Mouse (Mus musculus) heart, embryonic 15.5 days (tissue): ENCODE data around the gene Hist1h3a. TPM values are rescaled to one million over a fixed set of nuclear protein-coding genes. Genes with fewer than 3 reads are reported as not detected.
A peak's percentile ranks its signal among the peaks of the same experiment; 100 is the strongest.

ENCODE experiments used
- ATAC-seq: fragments of 200-750 bp; cut with Nextera tagmentation; replicated peaks from 2 replicates; pipeline ENCODE4 v1.8.0; 2017; ENCODE audit warnings: low read depth, moderate TSS enrichment; ENCODE audit not compliant: insufficient number of reproducible peaks, insufficient read depth, low FRiP score
- H3K27ac ChIP-seq: fragments of 300-500 bp; sonication (generic); 2 replicates; pipeline ENCODE4 v1.5.1; 2015; ENCODE audit warnings: mild to moderate bottlenecking, inconsistent platforms
- H3K27me3 ChIP-seq: fragments of 300-500 bp; sonication (generic); 2 replicates; pipeline ENCODE4 v1.6.1; 2015; ENCODE audit warnings: inconsistent platforms
- H3K36me3 ChIP-seq: fragments of 300-500 bp; sonication (generic); 2 replicates; pipeline ENCODE4 v1.6.1; 2015; ENCODE audit warnings: mild to moderate bottlenecking, inconsistent platforms
- H3K4me1 ChIP-seq: fragments of 300-500 bp; sonication (generic); replicated peaks from 2 replicates; pipeline ENCODE4 v1.6.1; 2015; ENCODE audit warnings: inconsistent platforms
- H3K4me2 ChIP-seq: fragments of 300-500 bp; sonication (generic); 2 replicates; pipeline ENCODE4 v1.6.1; 2015; ENCODE audit warnings: inconsistent platforms, mild to moderate bottlenecking, moderate library complexity
- H3K4me3 ChIP-seq: fragments of 300-500 bp; sonication (generic); 2 replicates; pipeline ENCODE4 v1.5.1; 2015; ENCODE audit warnings: mild to moderate bottlenecking, inconsistent platforms
- H3K9ac ChIP-seq: fragments of 300-500 bp; sonication (generic); 2 replicates; pipeline ENCODE4 v1.6.1; 2015; ENCODE audit warnings: mild to moderate bottlenecking, inconsistent platforms
- H3K9me3 ChIP-seq: fragments of 300-500 bp; sonication (generic); replicated peaks from 2 replicates; pipeline ENCODE4 v1.6.1; 2016; ENCODE audit warnings: inconsistent platforms
- WGBS: fragments of 180-500 bp; shearing (Covaris S2); methylation state at CpG from one replicate; pipeline ENCODE4 v1.1.7; 2015; ENCODE audit warnings: mixed read lengths; 5-methylcytosine and 5-hydroxymethylcytosine counted together
- polyA plus RNA-seq: library from polyadenylated mRNA; unstranded; fragments of >200 nt; fragmentation: Nextera tagmentation; extraction: Ambion mirVana; gene quantifications from 2 replicates; pipeline ENCODE4 v1.2.1, GENCODE M21; 2015

The Hist1h3a gene
- polyA plus RNA-seq, 1 experiment from 2014 or later: 1.5 TPM

GRCm38 (mm10) chr13:23739069-23739921, 22.9 kb downstream of the Hist1h3a start:
- peak; percentile 88 for ATAC-seq
- no peaks in the 10 kb centered on the region for H3K27me3 ChIP-seq
- H3K36me3 ChIP-seq: no peaks in the 10 kb centered on the region
- peak overlapping the region; percentile 74 for H3K4me3 ChIP-seq
- H3K27ac ChIP-seq: peak overlapping the region; percentile 99
- H3K9ac ChIP-seq: peak overlapping the region; percentile 92
- H3K9me3 ChIP-seq: no peaks in the 10 kb centered on the region
- peaks cover 21% of the 10 kb centered on the region for H3K4me1 ChIP-seq
- H3K4me2 ChIP-seq: peak overlapping the region; percentile 97
- WGBS: 0% methylated on average over 39 of the region's 39 CpGs

GRCm38 (mm10) chr13:23738677-23739068, 23.5 kb downstream of the Hist1h3a start, which contains the start of gene Hist1h1c:
Gene Hist1h1c, plus strand, starts transcription at chr13:23738808.
- Histone ChIP-seq H3K36me3 (no peaks in the 10 kb centered on the region), H3K9ac (peak within 1 kb of the TSS; percentile 92)
- under 1% methylated on average over 38 of the region's 38 CpGs for WGBS

GRCm38 (mm10) chr13:23738041-23738440, 24.1 kb downstream of the Hist1h3a start:
- Histone ChIP-seq H3K9ac (peak overlapping the region; percentile 92; the same call in 1 of the 2 replicates), H3K9me3 (no peaks in the 10 kb centered on the region), H3K4me1 (peaks cover 19% of the 10 kb centered on the region), H3K36me3 (no peaks in the 10 kb centered on the region), H3K4me3 (peak overlapping the region; percentile 74), H3K27ac (peak overlapping the region; percentile 99), H3K4me2 (peak overlapping the region; percentile 97), H3K27me3 (no peaks in the 10 kb centered on the region)
- WGBS: 23% methylated on average over 4 of the region's 4 CpGs
- ATAC-seq: no peak

More at GRCm38 (mm10) chr13:23738677-23739068, 23.5 kb downstream of the Hist1h3a start, which contains the start of gene Hist1h1c:
- ATAC-seq: peak; percentile 91
- H3K9me3 ChIP-seq: no peaks in the 10 kb centered on the region
- H3K4me1 ChIP-seq: peaks cover 19% of the 10 kb centered on the region
- peak within 1 kb of the TSS; percentile 97 for H3K4me2 ChIP-seq
- H3K27me3 ChIP-seq: no peaks in the 10 kb centered on the region
- peak within 1 kb of the TSS; percentile 99 for H3K27ac ChIP-seq
- peak within 1 kb of the TSS; percentile 74 for H3K4me3 ChIP-seq

- no peaks in the 10 kb centered on the region for H3K27me3 ChIP-seq
- 86% methylated on average over 5 of the region's 5 CpGs for WGBS
- H3K4me3 ChIP-seq: no peak overlapping the region
- no peak for ATAC-seq
- no peak overlapping the region for H3K9ac ChIP-seq
- no peak overlapping the region for H3K27ac ChIP-seq
- H3K9me3 ChIP-seq: no peaks in the 10 kb centered on the region
- peaks cover 20% of the 10 kb centered on the region for H3K4me1 ChIP-seq
- no peak overlapping the region for H3K4me2 ChIP-seq
- H3K36me3 ChIP-seq: no peaks in the 10 kb centered on the region
These were observed 25.1 kb downstream of the Hist1h3a start for GRCm38 (mm10) chr13:23737091-23737490.

GRCm38 (mm10) chr13:23732156-23732804, 29.9 kb downstream of the Hist1h3a start:
- 22% methylated on average over 8 of the region's 8 CpGs for WGBS
- Histone ChIP-seq H3K4me3 (no peak overlapping the region), H3K27ac (no peak overlapping the region), H3K36me3 (no peaks in the 10 kb centered on the region), H3K4me2 (no peak overlapping the region), H3K9ac (no peak overlapping the region), H3K4me1 (peaks cover 6% of the 10 kb centered on the region), H3K27me3 (no peaks in the 10 kb centered on the region), H3K9me3 (no peaks in the 10 kb centered on the region)
- no peak for ATAC-seq

GRCm38 (mm10) chr13:23730479-23730878, 31.7 kb downstream of the Hist1h3a start:
- Histone ChIP-seq H3K4me2 (no peak overlapping the region), H3K36me3 (no peaks in the 10 kb centered on the region), H3K4me1 (peaks cover 6% of the 10 kb centered on the region), H3K27ac (no peak overlapping the region), H3K9me3 (no peaks in the 10 kb centered on the region), H3K9ac (no peak overlapping the region), H3K4me3 (no peak overlapping the region), H3K27me3 (no peaks in the 10 kb centered on the region)
- ATAC-seq: no peak
- 13% methylated on average over 8 of the region's 8 CpGs for WGBS

- no peak for ATAC-seq
- Histone ChIP-seq H3K4me1 (peaks cover 6% of the 10 kb centered on the region), H3K4me3 (no peak overlapping the region), H3K36me3 (no peaks in the 10 kb centered on the region), H3K9me3 (no peaks in the 10 kb centered on the region), H3K27me3 (no peaks in the 10 kb centered on the region), H3K9ac (no peak overlapping the region), H3K27ac (no peak overlapping the region), H3K4me2 (no peak overlapping the region)
- WGBS: 92% methylated on average over 5 of the region's 5 CpGs
These were observed 32.5 kb downstream of the Hist1h3a start for GRCm38 (mm10) chr13:23729706-23730105.

- no peaks in the 10 kb centered on the region for H3K27me3 ChIP-seq
- no peak overlapping the region for H3K9ac ChIP-seq
- 0 out of 2 replicates have a peak overlapping the region, but pooled peaks have one; percentile 1 for H3K27ac ChIP-seq
- H3K4me1 ChIP-seq: peaks cover 7% of the 10 kb centered on the region
- H3K4me3 ChIP-seq: no peak overlapping the region
- H3K9me3 ChIP-seq: no peaks in the 10 kb centered on the region
- WGBS: 82% methylated on average over 9 of the region's 9 CpGs
- no peaks in the 10 kb centered on the region for H3K36me3 ChIP-seq
- H3K4me2 ChIP-seq: no peak overlapping the region
- no peak for ATAC-seq
These were observed 33.0 kb downstream of the Hist1h3a start for GRCm38 (mm10) chr13:23729192-23729525.

GRCm38 (mm10) chr13:23728472-23729191, 33.6 kb downstream of the Hist1h3a start:
- Histone ChIP-seq H3K4me3 (no peak overlapping the region), H3K4me2 (no peak overlapping the region), H3K9me3 (no peaks in the 10 kb centered on the region), H3K27ac (0 out of 2 replicates have a peak overlapping the region, but pooled peaks have one; percentile 1), H3K9ac (no peak overlapping the region), H3K4me1 (peaks cover 9% of the 10 kb centered on the region), H3K36me3 (no peaks in the 10 kb centered on the region), H3K27me3 (no peaks in the 10 kb centered on the region)
- 70% methylated on average over 18 of the region's 18 CpGs for WGBS
- ATAC-seq: no peak

GRCm38 (mm10) chr13:23725213-23725612, 37.0 kb downstream of the Hist1h3a start:
- Histone ChIP-seq H3K36me3 (no peaks in the 10 kb centered on the region), H3K27me3 (no peaks in the 10 kb centered on the region), H3K9ac (no peak overlapping the region), H3K9me3 (no peaks in the 10 kb centered on the region), H3K27ac (no peak overlapping the region), H3K4me3 (no peak overlapping the region), H3K4me1 (peaks cover 2% of the 10 kb centered on the region; the same call in 1 of the 2 replicates), H3K4me2 (no peak overlapping the region)
- no peak for ATAC-seq
- WGBS: 80% methylated on average over 1 of the region's 1 CpGs

- Histone ChIP-seq H3K27ac (no peak overlapping the region), H3K36me3 (no peaks in the 10 kb centered on the region), H3K4me2 (no peak overlapping the region), H3K4me3 (no peak overlapping the region), H3K9me3 (no peaks in the 10 kb centered on the region), H3K9ac (no peak overlapping the region), H3K4me1 (peaks cover 2% of the 10 kb centered on the region; the same call in 1 of the 2 replicates), H3K27me3 (no peaks in the 10 kb centered on the region)
- WGBS: 50% methylated on average over 4 of the region's 4 CpGs
- ATAC-seq: no peak
These were observed 37.9 kb downstream of the Hist1h3a start for GRCm38 (mm10) chr13:23724239-23724638.
